Mouse (Mus musculus) right cerebral cortex, adult 18-20 months (tissue): Measurements from ENCODE around the gene Cldn24.
A peak's percentile ranks its signal among the peaks of the same experiment; 100 is the strongest.
"Not testable (repeated sequence)": the region's sequence is repeated elsewhere in the genome, so short reads cannot be mapped to it uniquely, and the experiment has no call there.

Source experiments
- DNase-seq: peaks from one replicate; pipeline ENCODE4 v3.0.0; 2022; ENCODE audit warnings: mixed read lengths

The Cldn24 gene

GRCm38 (mm10) chr8:47821843-47822242, at the start of gene Cldn24:
Gene Cldn24 (plus strand): TSS chr8:47822143.
- DNase-seq = no peak

GRCm38 (mm10) chr8:47772986-47773385, 49.0 kb upstream of the Cldn24 start:
- DNase-seq = no peak

GRCm38 (mm10) chr8:47777415-47777814, 44.5 kb upstream of the Cldn24 start:
- DNase-seq = no peak

- DNase-seq = no peak
Measured at GRCm38 (mm10) chr8:47779589-47779988, 42.4 kb upstream of the Cldn24 start.

- DNase-seq = no peak
Measured at GRCm38 (mm10) chr8:47781881-47782280, 40.1 kb upstream of the Cldn24 start.

GRCm38 (mm10) chr8:47783544-47783943, 38.4 kb upstream of the Cldn24 start:
- peak; percentile 19 for DNase-seq

- DNase-seq = peak; percentile 68
Measured at GRCm38 (mm10) chr8:47783944-47784343, 38.0 kb upstream of the Cldn24 start.

GRCm38 (mm10) chr8:47784436-47784835, 37.5 kb upstream of the Cldn24 start:
- no peak for DNase-seq

- no peak for DNase-seq
Measured at GRCm38 (mm10) chr8:47786323-47786722, 35.6 kb upstream of the Cldn24 start.

GRCm38 (mm10) chr8:47787705-47788104, 34.2 kb upstream of the Cldn24 start:
- DNase-seq = no peak

GRCm38 (mm10) chr8:47791986-47792385, 30.0 kb upstream of the Cldn24 start:
- no peak for DNase-seq

GRCm38 (mm10) chr8:47799438-47799837, 22.5 kb upstream of the Cldn24 start:
- DNase-seq = no peak

- DNase-seq = peak; percentile 29
Measured at GRCm38 (mm10) chr8:47802349-47802748, 19.6 kb upstream of the Cldn24 start.

- no peak for DNase-seq
Measured at GRCm38 (mm10) chr8:47804262-47804661, 17.7 kb upstream of the Cldn24 start.

- DNase-seq = no peak
Measured at GRCm38 (mm10) chr8:47809970-47810665, 11.8 kb upstream of the Cldn24 start.

- DNase-seq = no peak
Measured at GRCm38 (mm10) chr8:47810666-47811015, 11.3 kb upstream of the Cldn24 start.

- no peak for DNase-seq
Measured at GRCm38 (mm10) chr8:47811221-47811620, 10.7 kb upstream of the Cldn24 start.

GRCm38 (mm10) chr8:47819034-47819433, 2.9 kb upstream of the Cldn24 start:
- DNase-seq = no peak

GRCm38 (mm10) chr8:47820914-47821772, 800 bp upstream of the Cldn24 start:
- DNase-seq = no peak

GRCm38 (mm10) chr8:47822541-47822940, 598 bp downstream of the Cldn24 start:
- DNase-seq = not testable (repeated sequence)

- DNase-seq = no peak
Measured at GRCm38 (mm10) chr8:47823777-47824176, 1.8 kb downstream of the Cldn24 start.

- DNase-seq = no peak
Measured at GRCm38 (mm10) chr8:47824182-47824581, 2.2 kb downstream of the Cldn24 start, which contains the start of gene Cldn22. Gene Cldn22 (plus strand): TSS chr8:47824482.

GRCm38 (mm10) chr8:47825596-47825995, 3.7 kb downstream of the Cldn24 start:
- DNase-seq = no peak

- no peak for DNase-seq
Measured at GRCm38 (mm10) chr8:47826911-47827310, 5.0 kb downstream of the Cldn24 start.
